Mouse (Mus musculus) cerebellum, postnatal 10 days (tissue): ENCODE results near the gene Arsg.
A peak's percentile ranks its signal among the peaks of the same experiment; 100 is the strongest.

Experiments used
- DNase-seq, 2 experiments: peaks; one replicate each; pipeline ENCODE4 v3.0.0; 2021; ENCODE audit warnings: mixed read lengths in 2 of 2

The Arsg gene

GRCm38 (mm10) chr11:109587638-109588374 is 114.6 kb downstream of the Arsg start:
- DNase-seq = no peak

- no peak for DNase-seq
These were observed 116.8 kb downstream of the Arsg start for GRCm38 (mm10) chr11:109590012-109590411.

- no peak for DNase-seq
These were observed 118.3 kb downstream of the Arsg start for GRCm38 (mm10) chr11:109591511-109591910.

- no peak for DNase-seq
These were observed 120.2 kb downstream of the Arsg start for GRCm38 (mm10) chr11:109593200-109593981.

- DNase-seq = peak; percentile 53 to 60
These were observed 121.6 kb downstream of the Arsg start for GRCm38 (mm10) chr11:109594761-109595160.

GRCm38 (mm10) chr11:109598778-109599570 is 125.8 kb downstream of the Arsg start:
- DNase-seq = no peak

- DNase-seq = no peak
These were observed 134.4 kb downstream of the Arsg start for GRCm38 (mm10) chr11:109607600-109607999.

GRCm38 (mm10) chr11:109608976-109609625 is 135.9 kb downstream of the Arsg start:
- DNase-seq = no peak

GRCm38 (mm10) chr11:109610046-109610794 is 137.0 kb downstream of the Arsg start:
- DNase-seq = no peak

- DNase-seq = no peak
These were observed 137.7 kb downstream of the Arsg start for GRCm38 (mm10) chr11:109610795-109611302.

GRCm38 (mm10) chr11:109611303-109612149 is 138.4 kb downstream of the Arsg start, which contains the start of gene Wipi1:
Wipi1 (minus strand) TSS chr11:109611967.
- DNase-seq = peak; percentile 100

- no peak for DNase-seq
These were observed 139.8 kb downstream of the Arsg start for GRCm38 (mm10) chr11:109612871-109613529.

GRCm38 (mm10) chr11:109615286-109615685 is 142.1 kb downstream of the Arsg start:
- DNase-seq = no peak

GRCm38 (mm10) chr11:109616352-109616751 is 143.2 kb downstream of the Arsg start:
- DNase-seq = peak in 1 of 2 experiments; percentile 22

GRCm38 (mm10) chr11:109616766-109617165 is 143.6 kb downstream of the Arsg start:
- peak in 1 of 2 experiments; percentile 23 for DNase-seq

GRCm38 (mm10) chr11:109619055-109619454 is 145.9 kb downstream of the Arsg start:
- peak; percentile 73 to 77 for DNase-seq

GRCm38 (mm10) chr11:109620356-109620755 is 147.2 kb downstream of the Arsg start:
- no peak for DNase-seq

GRCm38 (mm10) chr11:109621183-109621582 is 148.0 kb downstream of the Arsg start:
- DNase-seq = peak; percentile 81 to 87

- DNase-seq = peak in 1 of 2 experiments; percentile 26
These were observed 149.4 kb downstream of the Arsg start for GRCm38 (mm10) chr11:109622518-109623037.
